Mouse (Mus musculus) c-Kit-positive CD71-positive TER-119-negative erythroid progenitor cells, embryonic 14.5 days (primary cell): ENCODE data around the gene Thy1.

Experiments
- DNase-seq: peaks from one replicate; pipeline ENCODE4 v3.0.0-alpha.2; 2013; ENCODE audit warnings: low read depth

Gene Thy1

DNA sequence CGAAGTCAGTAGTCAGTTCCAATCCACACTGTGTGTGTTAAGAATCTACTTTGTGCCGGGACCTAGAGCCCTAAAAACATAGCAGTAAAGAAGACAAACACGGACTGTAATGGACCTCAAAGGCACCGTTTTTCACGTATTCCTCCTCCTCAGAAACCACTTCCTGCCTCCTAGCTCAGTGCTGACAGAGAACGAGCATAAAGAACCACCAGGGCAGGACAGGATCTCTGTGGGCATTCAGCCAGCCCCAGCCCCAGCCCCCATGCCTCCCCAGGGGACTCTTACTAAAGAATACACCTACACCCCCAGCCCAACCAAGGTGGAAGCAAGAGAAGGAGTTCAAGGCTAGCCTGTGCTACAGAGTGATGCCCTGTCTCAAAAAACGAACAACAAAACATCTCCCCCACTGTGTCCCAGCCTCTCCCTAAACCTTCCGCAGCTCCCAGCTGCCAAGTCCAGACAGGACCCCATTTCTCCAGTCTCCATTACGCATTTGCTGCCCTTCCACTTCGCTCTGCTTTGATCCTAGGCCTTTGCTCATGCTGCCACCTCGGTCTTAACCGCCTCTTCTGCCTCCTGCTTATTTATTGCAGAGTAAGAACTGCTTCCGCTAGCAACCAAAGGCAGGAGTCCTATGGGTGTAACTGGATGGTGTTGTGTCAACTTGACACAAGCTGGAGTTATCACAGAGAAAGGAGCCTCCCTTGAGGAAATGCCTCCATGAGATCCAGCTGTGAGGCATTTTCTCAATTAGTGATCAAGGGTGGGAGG lies 9.0 kb upstream of the Thy1 start:
- no peak for DNase-seq

DNA sequence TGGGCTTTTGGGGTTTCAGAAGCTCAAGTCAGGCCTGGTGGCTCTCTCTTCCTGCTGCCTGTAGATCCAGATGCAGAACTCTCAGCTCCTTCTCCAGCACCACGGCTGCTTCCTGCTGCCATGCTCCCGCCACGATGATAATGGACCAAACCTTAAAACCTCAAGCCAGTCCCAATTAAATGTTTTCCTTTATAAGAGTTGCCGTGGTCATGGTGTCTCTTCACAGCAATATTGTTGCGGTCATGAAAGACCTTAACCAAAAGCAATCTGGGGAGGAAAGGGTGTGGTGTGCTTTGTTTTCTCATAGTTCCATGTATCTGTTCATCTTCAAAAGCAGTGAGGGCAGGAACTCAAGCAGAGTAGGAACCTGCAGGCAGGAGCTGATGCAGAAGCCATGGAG lies 6.1 kb upstream of the Thy1 start:
- DNase-seq: no peak

DNA sequence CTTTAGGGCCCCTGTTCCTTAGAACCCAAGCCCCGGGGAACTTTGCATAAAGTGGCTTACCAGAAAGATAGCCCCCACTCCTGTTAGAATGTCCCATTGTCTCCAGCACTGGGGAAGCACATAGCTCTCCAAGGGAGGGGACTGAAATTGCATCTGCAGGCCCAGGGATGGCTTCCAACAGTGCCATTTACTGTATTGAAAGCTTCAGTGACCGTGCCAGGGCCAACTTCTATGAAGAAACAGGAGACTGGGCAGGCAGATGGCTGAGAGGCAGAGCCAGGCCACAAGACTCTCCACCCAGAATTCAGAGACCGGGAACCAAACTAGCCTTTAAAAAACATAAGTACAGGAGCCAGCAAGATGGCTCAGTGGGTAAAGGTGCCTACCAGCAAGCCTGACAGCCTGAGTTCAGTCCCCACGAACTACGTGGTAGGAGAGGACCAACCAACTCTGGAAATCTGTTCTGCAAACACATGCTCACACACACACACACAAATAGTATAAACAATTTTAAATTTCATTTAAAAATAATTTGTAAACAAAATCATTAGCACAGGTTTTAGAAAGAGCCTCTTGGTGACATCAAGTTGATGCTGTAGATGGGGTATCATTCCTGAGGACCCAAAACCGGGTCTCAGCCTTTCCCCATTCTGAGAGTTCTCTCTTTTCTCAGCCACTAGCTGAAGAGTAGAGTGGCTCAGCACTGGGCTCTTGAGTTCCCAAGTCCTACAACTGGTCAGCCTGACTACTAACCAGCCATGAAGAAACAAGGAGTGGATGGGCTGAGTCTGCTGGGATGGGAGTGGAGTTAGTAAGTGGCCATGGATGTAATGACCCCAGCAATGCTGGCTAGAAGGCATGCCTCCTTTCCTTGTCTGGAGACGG lies 1.4 kb upstream of the Thy1 start:
- DNase-seq: no peak

DNA sequence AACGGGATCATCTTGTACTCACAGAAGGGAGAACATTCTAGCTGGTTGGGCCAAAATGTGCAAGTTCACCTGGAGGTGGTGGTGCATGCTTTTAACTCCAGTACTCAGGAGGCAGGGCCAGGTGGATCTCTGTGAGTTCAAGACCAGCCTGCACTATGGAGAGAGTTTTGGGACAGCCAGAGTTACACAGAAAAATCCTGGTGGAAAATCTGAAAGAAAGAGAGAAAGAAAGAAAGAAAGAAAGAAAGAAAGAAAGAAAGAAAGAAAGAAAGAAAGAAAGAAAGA lies 846 bp upstream of the Thy1 start:
- DNase-seq: no peak

DNA sequence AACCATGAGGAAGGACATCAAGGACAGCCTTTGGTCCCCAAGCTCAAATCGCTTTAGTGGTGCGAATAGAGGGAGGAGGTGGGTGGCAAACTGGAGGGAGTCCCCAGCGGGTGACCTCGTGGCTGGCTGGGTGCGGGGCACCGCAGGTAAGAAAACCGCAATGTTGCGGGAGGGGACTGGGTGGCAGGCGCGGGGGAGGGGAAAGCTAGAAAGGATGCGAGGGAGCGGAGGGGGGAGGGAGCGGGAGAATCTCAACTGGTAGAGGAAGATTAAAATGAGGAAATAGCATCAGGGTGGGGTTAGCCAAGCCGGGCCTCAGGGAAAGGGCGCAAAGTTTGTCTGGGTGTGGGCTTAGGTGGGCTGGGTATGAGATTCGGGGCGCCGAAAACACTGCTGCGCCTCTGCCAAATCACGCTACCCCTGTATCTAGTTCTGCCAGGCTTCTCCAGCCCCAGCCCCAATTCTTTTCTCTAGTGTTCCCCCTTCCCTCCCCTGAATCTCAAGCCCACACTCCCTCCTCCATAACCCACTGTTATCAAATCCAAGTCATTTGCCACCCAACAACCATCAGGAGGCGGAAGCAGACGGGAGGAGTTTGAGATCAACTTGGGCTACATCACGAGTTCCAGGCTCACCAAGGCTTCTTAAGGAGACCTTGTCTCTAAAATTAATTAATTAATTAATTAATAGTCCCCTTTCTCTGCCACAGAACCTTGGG lies 683 bp downstream of the Thy1 start:
- DNase-seq: no peak

DNA sequence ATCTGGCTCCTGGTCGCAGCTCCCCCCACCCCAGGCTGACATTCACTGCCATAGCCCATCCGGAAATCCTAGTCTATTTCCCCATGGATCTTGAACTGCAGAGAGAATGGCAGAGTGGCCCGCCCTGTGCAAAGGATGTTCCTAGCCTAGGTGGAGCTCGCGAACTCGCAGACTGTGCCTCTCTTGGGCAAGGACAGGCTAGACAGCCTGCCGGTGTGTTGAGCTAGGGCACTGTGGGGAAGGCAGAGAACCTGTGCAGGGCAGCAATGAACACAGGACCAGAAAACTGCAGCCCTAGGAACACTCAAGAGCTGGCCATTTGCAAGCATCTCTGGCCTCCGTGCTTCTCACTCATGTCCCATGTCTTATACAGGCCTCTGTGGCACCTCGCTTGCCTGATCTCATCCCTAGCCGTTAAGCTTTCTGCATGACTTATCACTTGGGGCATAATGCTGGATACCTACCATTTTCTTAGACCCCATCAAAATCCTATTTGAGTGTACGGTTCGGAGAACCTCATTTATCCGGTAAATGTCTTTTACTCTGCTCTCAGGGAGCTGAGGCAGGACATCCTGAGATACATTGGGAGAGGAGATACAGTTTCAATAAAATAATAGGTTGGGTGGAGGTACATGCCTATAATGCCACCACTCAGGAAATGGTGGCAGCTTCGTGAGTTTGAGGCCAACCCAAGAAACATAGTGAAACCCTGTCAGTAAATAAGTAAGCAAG lies 1.4 kb downstream of the Thy1 start:
- no peak for DNase-seq

DNA sequence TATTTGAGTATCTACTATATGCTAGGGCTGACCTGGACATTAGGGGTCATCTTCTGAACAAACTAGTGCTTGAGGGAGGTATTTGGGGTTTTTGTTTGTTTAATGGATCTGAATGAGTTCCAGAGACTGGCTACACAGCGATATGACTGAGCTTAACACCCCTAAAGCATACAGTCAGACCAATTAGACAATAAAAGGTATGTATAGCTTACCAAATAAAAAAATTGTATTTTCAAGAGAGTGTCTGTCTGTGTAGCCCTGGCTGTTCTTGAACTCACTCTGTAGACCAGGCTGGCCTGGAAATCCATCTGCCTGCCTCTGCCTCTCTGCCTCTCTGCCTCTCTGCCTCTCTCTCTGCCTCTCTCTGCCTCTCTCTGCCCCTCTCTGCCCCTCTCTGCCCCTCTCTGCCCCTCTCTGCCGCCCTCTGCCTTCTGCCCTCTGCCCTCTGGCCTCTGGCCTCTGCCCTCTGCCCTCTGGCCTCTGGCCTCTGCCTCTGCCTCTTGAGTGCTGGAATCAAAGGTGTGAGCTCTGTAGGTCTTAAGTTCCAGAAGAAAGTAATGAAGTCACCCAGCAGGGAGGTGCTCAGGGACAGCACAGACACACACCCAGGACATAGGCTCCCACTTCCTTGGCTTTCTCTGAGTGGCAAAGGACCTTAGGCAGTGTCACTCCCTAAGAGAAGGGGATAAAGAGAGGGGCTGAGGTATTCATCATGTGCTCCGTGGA lies 2.1 kb downstream of the Thy1 start:
- DNase-seq: no peak

DNA sequence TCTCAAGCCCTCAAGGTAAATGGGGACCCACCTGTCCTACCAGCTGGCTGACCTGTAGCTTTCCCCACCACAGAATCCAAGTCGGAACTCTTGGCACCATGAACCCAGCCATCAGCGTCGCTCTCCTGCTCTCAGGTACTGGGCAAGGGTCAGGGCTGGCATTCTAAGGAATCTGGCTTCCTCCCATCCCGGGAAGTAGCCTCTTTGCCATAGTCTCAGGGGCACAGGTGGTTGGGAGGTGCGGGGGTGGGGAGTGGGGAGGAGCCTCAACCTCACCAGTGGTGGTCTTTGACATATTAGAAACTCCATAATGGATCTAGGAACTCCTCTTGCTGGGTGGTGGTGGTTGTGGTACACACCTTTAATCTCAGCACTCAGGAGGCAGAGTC lies 2.7 kb downstream of the Thy1 start:
- no peak for DNase-seq

DNA sequence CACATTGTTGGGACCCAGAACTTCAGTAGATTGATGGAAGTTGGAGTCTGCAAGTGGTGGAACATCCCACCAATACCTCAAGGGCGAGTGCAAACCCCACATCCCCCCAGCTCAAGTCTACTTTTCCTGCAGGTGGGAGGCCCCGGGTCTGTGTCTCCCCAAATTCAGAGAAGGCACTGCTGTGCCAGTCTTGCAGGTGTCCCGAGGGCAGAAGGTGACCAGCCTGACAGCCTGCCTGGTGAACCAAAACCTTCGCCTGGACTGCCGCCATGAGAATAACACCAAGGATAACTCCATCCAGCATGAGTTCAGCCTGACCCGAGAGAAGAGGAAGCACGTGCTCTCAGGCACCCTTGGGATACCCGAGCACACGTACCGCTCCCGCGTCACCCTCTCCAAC lies 3.2 kb downstream of the Thy1 start:
- DNase-seq: no peak

DNA sequence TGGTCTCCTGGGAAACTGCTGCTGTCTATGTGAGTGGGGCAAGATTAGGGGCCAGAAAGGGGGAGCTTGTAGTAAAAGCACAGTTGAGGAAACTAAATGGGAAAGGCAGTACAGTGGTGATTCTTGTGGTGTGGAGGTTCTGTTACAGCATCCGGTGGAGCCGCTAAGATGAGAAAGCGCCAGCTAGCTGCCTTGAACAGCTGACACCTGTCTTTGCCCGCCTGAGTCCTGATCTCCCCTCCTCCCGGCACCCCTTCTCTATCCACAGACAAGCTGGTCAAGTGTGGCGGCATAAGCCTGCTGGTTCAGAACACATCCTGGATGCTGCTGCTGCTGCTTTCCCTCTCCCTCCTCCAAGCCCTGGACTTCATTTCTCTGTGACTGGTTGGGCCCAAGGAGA lies 3.9 kb downstream of the Thy1 start:
- DNase-seq: no peak

DNA sequence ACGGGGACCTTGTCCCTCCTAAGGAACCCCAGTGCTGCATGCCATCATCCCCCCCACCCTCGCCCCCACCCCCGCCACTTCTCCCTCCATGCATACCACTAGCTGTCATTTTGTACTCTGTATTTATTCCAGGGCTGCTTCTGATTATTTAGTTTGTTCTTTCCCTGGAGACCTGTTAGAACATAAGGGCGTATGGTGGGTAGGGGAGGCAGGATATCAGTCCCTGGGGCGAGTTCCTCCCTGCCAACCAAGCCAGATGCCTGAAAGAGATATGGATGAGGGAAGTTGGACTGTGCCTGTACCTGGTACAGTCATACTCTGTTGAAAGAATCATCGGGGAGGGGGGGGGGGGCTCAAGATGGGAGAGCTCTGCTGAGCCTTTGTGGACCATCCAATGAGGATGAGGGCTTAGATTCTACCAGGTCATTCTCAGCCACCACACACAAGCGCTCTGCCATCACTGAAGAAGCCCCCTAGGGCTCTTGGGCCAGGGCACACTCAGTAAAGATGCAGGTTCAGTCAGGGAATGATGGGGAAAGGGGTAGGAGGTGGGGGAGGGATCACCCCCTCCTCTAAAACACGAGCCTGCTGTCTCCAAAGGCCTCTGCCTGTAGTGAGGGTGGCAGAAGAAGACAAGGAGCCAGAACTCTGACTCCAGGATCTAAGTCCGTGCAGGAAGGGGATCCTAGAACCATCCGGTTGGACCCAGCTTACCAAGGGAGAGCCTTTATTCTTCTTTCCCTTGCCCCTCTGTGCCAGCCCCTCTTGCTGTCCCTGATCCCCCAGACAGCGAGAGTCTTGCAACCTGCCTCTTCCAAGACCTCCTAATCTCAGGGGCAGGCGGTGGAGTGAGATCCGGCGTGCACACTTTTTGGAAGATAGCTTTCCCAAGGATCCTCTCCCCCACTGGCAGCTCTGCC lies 4.6 kb downstream of the Thy1 start:
- no peak for DNase-seq

DNA sequence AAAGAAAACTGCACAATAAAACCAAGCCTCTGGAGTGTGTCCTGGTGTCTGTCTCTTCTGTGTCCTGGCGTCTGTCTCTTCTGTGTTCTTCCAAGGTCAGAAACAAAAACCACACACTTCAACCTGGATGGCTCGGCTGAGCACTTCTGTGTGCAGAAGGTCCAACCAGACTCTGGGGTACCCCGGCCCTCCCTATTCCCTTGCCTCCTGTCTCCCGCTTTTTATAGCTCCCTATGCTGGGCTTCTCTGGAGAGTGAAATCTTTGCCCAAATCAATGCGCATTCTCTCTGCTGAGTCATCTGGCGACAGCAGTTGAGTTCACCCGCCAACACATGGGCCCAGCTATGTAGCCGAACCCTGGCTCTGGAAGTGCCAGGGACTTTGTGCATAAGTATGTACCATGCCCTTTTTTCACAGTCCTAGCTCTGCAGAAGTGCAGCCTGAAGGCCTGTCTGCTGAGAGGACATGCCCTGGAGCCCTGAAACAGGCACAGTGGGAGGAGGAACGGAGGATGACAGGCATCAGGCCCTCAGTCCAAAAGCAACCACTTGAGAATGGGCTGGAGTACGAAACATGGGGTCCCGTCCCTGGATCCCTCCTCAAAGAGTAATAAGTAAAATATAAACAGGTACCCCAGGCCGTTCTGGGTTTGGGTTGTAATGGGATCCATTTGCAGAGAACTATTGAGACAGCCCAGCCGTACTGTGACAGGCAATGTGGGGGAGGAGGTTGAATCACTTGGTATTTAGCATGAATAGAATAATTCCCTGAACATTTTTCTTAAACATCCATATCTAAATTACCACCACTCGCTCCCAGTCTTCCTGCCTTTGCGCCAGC lies 5.6 kb downstream of the Thy1 start:
- no peak for DNase-seq

DNA sequence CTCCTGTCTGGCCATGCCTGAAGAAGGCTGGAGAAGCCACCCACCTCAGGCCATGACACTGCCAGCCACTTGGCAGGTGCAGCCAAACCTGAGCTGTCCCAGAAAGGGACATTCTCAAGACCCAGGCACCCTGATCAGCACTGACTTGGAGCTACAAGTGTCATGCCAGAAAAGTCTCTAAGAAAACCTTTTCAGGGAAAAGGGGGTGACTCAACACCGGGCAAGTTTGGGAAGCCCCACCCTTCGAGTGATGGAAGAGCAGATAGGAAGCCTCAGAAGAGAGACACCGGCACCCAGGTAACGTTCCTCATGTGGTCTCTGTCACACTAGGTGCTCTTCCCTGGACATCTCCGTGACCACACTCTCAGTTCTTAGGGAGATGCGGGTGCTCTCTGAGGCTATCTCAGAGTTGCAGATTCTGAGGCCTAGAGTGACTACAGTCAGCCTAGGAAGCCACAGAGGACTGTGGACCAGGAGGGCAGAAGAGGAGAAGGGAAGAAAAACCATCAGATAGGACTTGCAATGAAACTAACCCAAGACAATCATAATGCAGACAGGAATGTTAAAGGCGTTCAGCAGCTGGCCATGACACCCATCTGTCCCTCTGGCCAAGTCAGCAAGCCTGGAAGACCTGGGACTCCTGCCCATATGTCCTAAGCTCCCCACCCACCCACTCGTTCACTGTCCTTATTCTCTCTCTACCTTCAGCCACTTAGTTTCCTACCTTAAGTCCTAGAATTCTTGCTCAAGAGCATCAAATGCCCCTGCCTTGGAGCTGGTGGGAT lies 6.4 kb downstream of the Thy1 start:
- DNase-seq: no peak

DNA sequence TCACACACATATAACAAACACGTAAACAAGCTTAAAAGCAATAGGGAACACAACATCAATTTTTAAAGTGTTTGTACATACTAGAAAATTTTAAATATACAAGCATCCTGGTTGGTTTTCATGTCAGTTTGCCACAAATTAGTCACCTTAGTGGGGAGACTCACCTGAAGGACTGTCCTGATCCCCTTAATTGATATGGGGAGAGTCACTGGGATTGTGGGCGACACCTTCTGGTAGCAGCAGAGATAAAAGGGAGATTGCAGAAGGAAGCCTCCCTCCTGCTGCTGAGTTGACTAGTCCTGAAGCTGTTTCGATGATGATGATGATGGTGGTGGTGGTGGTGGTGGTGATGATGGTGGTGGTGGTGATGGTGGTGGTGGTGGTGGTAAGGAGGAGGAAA lies 9.7 kb downstream of the Thy1 start:
- DNase-seq: no peak

DNA sequence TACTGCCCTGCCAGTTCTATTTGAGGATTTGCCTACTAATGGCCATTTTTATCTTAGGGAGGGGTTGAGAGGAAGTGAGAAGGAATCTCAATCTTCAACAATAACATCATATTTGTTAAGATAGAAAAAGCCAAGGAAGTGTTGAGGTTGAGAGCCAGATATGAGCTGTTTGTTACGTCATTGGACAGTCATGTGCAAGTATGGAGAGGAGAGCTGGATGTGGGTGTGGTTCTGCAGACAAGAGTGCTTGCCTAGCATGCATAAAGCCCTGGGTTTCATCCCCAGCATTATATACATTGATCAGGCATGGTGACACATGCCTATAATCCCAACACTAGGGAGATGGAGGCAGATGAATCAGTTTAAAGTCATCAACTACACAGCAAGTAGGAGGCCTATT lies 10.8 kb downstream of the Thy1 start:
- no peak for DNase-seq

DNA sequence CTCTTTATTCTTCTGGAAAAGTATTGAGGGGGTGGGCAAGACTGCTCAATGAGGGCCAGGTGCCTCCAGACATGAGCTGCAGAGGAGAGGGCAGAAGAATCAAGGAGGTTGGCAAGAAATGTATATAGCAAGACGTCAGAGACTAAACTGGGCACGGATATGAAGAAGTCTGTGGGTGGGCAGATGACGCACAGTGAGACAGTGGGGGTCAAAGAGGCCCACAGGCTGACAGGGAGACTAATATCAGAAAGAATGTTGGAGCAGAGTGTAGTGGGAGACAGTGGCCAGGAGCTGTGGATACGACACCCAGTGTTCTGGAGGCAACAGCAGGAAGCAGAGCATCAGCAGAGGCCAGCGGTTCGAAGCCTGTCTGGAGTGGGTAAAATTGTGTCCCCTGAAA lies 15.4 kb downstream of the Thy1 start:
- no peak for DNase-seq

DNA sequence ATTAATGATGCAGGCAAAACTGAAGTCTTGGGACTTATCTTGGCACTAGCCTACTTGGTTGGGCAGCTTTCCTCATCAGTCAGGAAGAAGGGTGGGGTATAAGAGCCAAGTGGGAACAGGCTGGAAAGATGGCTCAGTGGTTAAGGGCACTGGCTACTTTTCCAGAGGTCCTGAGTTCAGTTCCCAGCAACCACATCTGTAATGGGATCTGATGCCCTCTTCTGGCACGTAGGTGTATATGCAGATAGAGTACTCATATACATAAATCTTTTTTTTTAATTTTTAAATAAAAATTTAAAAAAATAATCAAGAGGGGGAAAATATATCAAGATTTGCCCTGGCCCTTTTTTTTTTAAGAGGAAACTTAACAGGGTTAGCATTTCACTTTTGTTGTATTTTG lies 22.0 kb downstream of the Thy1 start:
- DNase-seq: no peak

DNA sequence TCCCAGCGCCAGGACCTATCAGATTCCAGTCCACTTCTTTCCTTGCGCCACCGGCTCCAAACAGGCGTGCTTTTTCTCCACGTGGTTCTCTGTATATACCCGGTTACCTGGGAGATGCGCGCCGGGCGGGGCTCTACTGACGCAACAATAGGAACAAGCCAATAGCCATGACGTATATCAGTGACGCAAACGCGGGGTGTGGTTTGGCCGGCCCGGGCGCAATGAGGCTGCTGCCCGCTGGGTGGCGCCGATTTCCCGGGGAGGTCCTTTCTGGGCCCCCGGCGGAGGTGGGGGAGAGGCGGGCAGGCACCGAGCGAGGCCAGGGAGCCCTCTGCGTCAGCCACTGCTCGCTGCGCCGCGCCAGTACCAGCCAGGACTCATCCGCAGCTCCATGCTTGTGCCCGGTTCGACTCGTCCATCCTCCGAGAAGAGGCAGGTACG lies 23.6 kb downstream of the Thy1 start, which contains the start of gene Usp2:
Gene Usp2, plus strand, starts transcription at position 237 of the 441 bp plus-strand sequence.
- peak; percentile 96 for DNase-seq
